Mouse (Mus musculus) myocyte (in vitro differentiated cells): ENCODE results near the gene Gpr162.

Experiments
- CEBPB ChIP-seq: IDR thresholded peaks from 2 replicates; pipeline ENCODE4 v1.6.1; 2011; ENCODE audit warnings: mild to moderate bottlenecking, moderate library complexity; ENCODE audit not compliant: poor library complexity, insufficient read depth, severe bottlenecking
- E2F4 ChIP-seq: IDR thresholded peaks from one replicate; pipeline ENCODE4 v1.6.1; 2011; ENCODE audit warnings: mild to moderate bottlenecking, control low read depth, moderate library complexity; ENCODE audit not compliant: insufficient read depth
- MAX ChIP-seq: IDR thresholded peaks from one replicate; pipeline ENCODE4 v1.6.1; 2011; ENCODE audit warnings: low read depth, mild to moderate bottlenecking, control low read depth
- MYOD1 ChIP-seq, 3 experiments: IDR thresholded peaks; one replicate each; pipeline ENCODE4 v1.6.1; 2011; ENCODE audit warnings: control low read depth in 2 of 3, low read depth in 2 of 3, mild to moderate bottlenecking in 2 of 3, moderate library complexity in 1 of 3; ENCODE audit not compliant: insufficient read length in 2 of 3, control insufficient read depth in 1 of 3
- MYOG ChIP-seq, 3 experiments: IDR thresholded peaks; one replicate each; pipeline ENCODE4 v1.6.1; 2011; ENCODE audit warnings: control low read depth in 2 of 3, low read depth in 2 of 3, mild to moderate bottlenecking in 2 of 3; ENCODE audit not compliant: insufficient read length in 2 of 3, control insufficient read depth in 1 of 3, insufficient read depth in 1 of 3
- POLR2A ChIP-seq: IDR thresholded peaks from one replicate; pipeline ENCODE4 v1.6.1; 2011; ENCODE audit warnings: low read depth, mild to moderate bottlenecking, control low read depth, moderate library complexity; ENCODE audit not compliant: insufficient read length
- POLR2AphosphoS2 ChIP-seq: IDR thresholded peaks from one replicate; pipeline ENCODE4 v1.6.1; 2011; ENCODE audit warnings: low read depth, control low read depth; ENCODE audit not compliant: insufficient read length
- REST ChIP-seq: IDR thresholded peaks from one replicate; pipeline ENCODE4 v1.6.1; 2011; ENCODE audit warnings: mild to moderate bottlenecking, control low read depth, moderate library complexity; ENCODE audit not compliant: insufficient read depth, insufficient read length
- SRF ChIP-seq: IDR thresholded peaks from one replicate; pipeline ENCODE4 v1.6.1; 2011; ENCODE audit warnings: low read depth; ENCODE audit not compliant: control insufficient read depth, insufficient read length
- TCF12 ChIP-seq: IDR thresholded peaks from one replicate; pipeline ENCODE4 v1.6.1; 2011; ENCODE audit warnings: mild to moderate bottlenecking, control low read depth; ENCODE audit not compliant: poor library complexity, insufficient read depth, severe bottlenecking
- TCF3 ChIP-seq: IDR thresholded peaks from one replicate; pipeline ENCODE4 v1.6.1; 2011; ENCODE audit warnings: low read depth, control low read depth; ENCODE audit not compliant: insufficient read length
- USF1 ChIP-seq: IDR thresholded peaks from one replicate; pipeline ENCODE4 v1.6.1; 2011; ENCODE audit warnings: low read depth, mild to moderate bottlenecking, control low read depth, moderate library complexity

DNA sequence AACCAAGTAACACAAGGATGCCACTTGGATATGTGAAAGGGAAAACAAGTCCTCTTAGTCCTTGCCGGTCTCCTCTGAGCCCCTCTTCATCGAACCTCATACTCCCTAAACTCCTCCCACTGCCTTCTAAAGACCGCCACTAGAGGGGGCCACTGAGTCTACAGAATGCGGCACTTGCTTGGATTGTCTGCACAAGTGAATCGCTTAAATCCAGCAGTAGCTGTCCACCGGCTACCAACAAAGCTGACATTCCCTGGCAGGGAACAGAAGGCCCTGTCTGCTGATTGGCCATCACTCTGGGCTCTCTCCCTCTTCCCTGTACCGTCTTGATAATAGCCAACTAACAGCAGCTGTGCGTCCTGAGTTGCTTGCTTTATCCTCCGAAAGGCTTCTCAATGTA, 16.5 kb downstream of the Gpr162 start:
- TF ChIP-seq POLR2A (no peak), USF1 (no peak), MAX (no peak), MYOD1 (IDR thresholded peaks at IDR 0.05; ENCODE audit: control insufficient read depth in 1 of 3, insufficient read length in 2 of 3, low read depth in 2 of 3) (no peak), POLR2AphosphoS2 (no peak), TCF12 (no peak), E2F4 (no peak), SRF (no peak), CEBPB (no peak), MYOG (IDR thresholded peaks at IDR 0.05; ENCODE audit: control insufficient read depth in 1 of 3, insufficient read depth in 1 of 3, insufficient read length in 2 of 3, low read depth in 2 of 3) (no peak), TCF3 (no peak), REST (no peak)
